Comparison of ENCODE assay signal across 9 mouse cellular contexts in the genomic region with DNA sequence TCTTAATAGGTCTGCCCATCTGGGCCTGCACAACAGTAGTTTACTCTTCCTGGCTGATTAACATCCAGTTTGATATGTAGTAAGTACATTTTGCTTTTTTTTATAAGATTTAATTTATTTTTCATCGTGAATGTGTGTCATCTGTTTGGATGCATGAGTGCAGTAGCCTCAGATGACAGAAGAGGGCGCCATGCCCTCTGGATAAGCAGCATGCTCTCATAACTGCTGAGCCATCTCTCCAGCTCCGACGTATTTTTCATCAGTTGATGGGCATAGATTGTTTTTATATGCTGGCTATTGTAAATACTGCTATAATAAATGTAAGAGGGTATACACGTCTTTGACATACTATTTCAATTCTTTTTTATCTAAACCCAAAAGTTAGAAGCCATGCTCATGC. TPM values are rescaled to one million over a fixed set of nuclear protein-coding genes. Genes with fewer than 3 reads are reported as not detected.
DNase-seq lines count a peak whose midpoint lies in the region; ATAC-seq lines count a peak whose summit lies in the region.
"Had no signal": no experiment of that assay in that cellular context is flagged by ENCODE, and none has a peak within 500 bp of the region (broad histone marks: within the 10 kb centered on the region; RNA-seq: fewer than 3 reads in every experiment).

No protein-coding gene starts in this region.

- intact Hi-C loops in heart, postnatal 25 days (cut with DNase I) = loop anchor here (1.0 to 5.0 kb wide), 2 partner anchors 40 to 526 kb away; no protein-coding TSS in a partner anchor

- no peak overlapping the region for H3K9ac ChIP-seq in midbrain, embryonic 15.5 days

- H3K4me2 ChIP-seq in midbrain, embryonic 15.5 days = no peak overlapping the region

- H3K27ac ChIP-seq in midbrain, embryonic 15.5 days = no peak overlapping the region

- 39% methylated on average over 5 of the region's 5 CpGs for WGBS in midbrain, embryonic 15.5 days

- no peak overlapping the region for H3K4me3 ChIP-seq in midbrain, embryonic 15.5 days

- no peaks in the 10 kb centered on the region for H3K27me3 ChIP-seq in midbrain, embryonic 15.5 days (replicated peaks)

- H3K9me3 ChIP-seq in midbrain, embryonic 15.5 days = no peaks in the 10 kb centered on the region

- peak; percentile 61 for DNase-seq in heart, adult 11 months
- no peak for DNase-seq in heart, postnatal 25 days (ENCODE audit: low spot score)
- peak; percentile 11 for DNase-seq in ovary, postnatal 36 days (ENCODE audit: low spot score)
- no peak for DNase-seq in ovary, postnatal 10 days (ENCODE audit: low spot score)
- DNase-seq in brain, adult 2 months (ENCODE audit: low read depth, low spot score) = peak; percentile 75
- DNase-seq in kidney, postnatal 25 days = peak; percentile 35 to 57

- no peaks in the 10 kb centered on the region for H3K36me3 ChIP-seq in midbrain, embryonic 15.5 days (replicated peaks)

- H3K4me1 ChIP-seq in midbrain, embryonic 15.5 days = no peaks in the 10 kb centered on the region

- peak; percentile 59 for ATAC-seq in neutrophil, adult 5-6 weeks (ENCODE audit: extremely low read depth, insufficient number of reproducible peaks, low FRiP score, poor library complexity, severe bottlenecking)
- no peak for ATAC-seq in midbrain, embryonic 15.5 days (replicated peaks)

RNA-seq across cellular contexts. Expression of a gene that starts 29.3 kb away (rescaled TPM):
- 10 to 100 TPM; 20.3 to 23.7 TPM for total RNA-seq in heart, postnatal 25 days (2021)
- total RNA-seq in neutrophil, adult 5-6 weeks (2017) = 373 and 393 TPM in 2 replicates
- 13.8 and 14.7 TPM in 2 replicates for polyA plus RNA-seq in midbrain, embryonic 15.5 days (2015; fragmentation: Nextera tagmentation; extraction: Ambion mirVana)

RNA-seq across cellular contexts. Expression of a gene that starts 35.0 kb away (rescaled TPM):
- total RNA-seq in heart, postnatal 25 days (2021) = not detected
- 37.2 and 40.6 TPM in 2 replicates for total RNA-seq in neutrophil, adult 5-6 weeks (2017)
- 0.13 TPM in 1 of 2 replicates, not detected in the other for polyA plus RNA-seq in midbrain, embryonic 15.5 days (2015; fragmentation: Nextera tagmentation; extraction: Ambion mirVana)
- polyA plus RNA-seq: limb, embryonic 11.5 days had no signal

RNA-seq across cellular contexts. Expression of a gene that starts 58.2 kb away (rescaled TPM):
- total RNA-seq in heart, postnatal 25 days (2021) = 10 to 100 TPM; 17.1 to 18.7 TPM
- 70.2 and 73.2 TPM in 2 replicates for total RNA-seq in neutrophil, adult 5-6 weeks (2017)
- 11.6 and 12.1 TPM in 2 replicates for polyA plus RNA-seq in midbrain, embryonic 15.5 days (2015; fragmentation: Nextera tagmentation; extraction: Ambion mirVana)

Comparison
In these comparisons a context has a peak if more than half of its experiments do, and no peak if none do; other contexts are left out.
1. DNase-seq: peak in heart, adult 11 months (single experiment), ovary, postnatal 36 days (single experiment), brain, adult 2 months (single experiment) and kidney, postnatal 25 days (2 of 2); none in heart, postnatal 25 days (single experiment) and ovary, postnatal 10 days (single experiment).
2. RNA of a gene that starts 29.3 kb away (total RNA-seq): 373 to 393 TPM in neutrophil, adult 5-6 weeks; 20.3 to 23.7 TPM in heart, postnatal 25 days; every median in the first group is over 10 times any median in the second.
3. RNA of a gene that starts 35.0 kb away (total RNA-seq): 37.2 to 40.6 TPM in neutrophil, adult 5-6 weeks; not detected in heart, postnatal 25 days; every median in the first group is over 10 times any median in the second.